Mouse (Mus musculus): ENCODE measurements at regions not wholly inside any gene's neighbourhood (a gene's known extent, or its start where the extent isn't known, plus 50 kb on each side); places are given as distances from the start of the nearest gene placed in this dataset.

- TF ChIP-seq CTCF (IDR thresholded peaks at IDR 0.05; ENCODE audit: control insufficient read depth, insufficient read depth, low read length) = no peak
- TF ChIP-seq POLR2A (IDR thresholded peaks at IDR 0.05; ENCODE audit: borderline replicate concordance, control insufficient read depth, low read depth, low read length) = no peak
- WGBS = 92% methylated on average over 8 of the region's 8 CpGs
- no peaks in the 10 kb centered on the region for H3K4me1 ChIP-seq (ENCODE audit: control insufficient read depth, insufficient read depth, low read length)
- H3K27ac ChIP-seq (ENCODE audit: control insufficient read depth, insufficient read depth, low read depth, low read length, poor library complexity) = no peak overlapping the region
- H3K4me3 ChIP-seq (replicated peaks; ENCODE audit: control insufficient read depth, low read depth, low read length) = no peak overlapping the region
These were observed 388.2 kb upstream of the Kcnab2 start for GRCm38 (mm10) chr4:152865894-152866293.

- TF ChIP-seq POLR2A (IDR thresholded peaks at IDR 0.05; ENCODE audit: borderline replicate concordance, control insufficient read depth, low read depth, low read length) (no peak), CTCF (IDR thresholded peaks at IDR 0.05; ENCODE audit: control insufficient read depth, insufficient read depth, low read length) (no peak)
- H3K4me3 ChIP-seq (replicated peaks; ENCODE audit: control insufficient read depth, low read depth, low read length) = no peak overlapping the region
- H3K27ac ChIP-seq (ENCODE audit: control insufficient read depth, insufficient read depth, low read depth, low read length, poor library complexity) = no peak overlapping the region
- 61% methylated on average over 11 of the region's 11 CpGs for WGBS
- H3K4me1 ChIP-seq (ENCODE audit: control insufficient read depth, insufficient read depth, low read length) = no peaks in the 10 kb centered on the region
These were observed 385.3 kb upstream of the Kcnab2 start for GRCm38 (mm10) chr4:152862818-152863614.

GRCm38 (mm10) chr4:152859161-152859560 is 381.5 kb upstream of the Kcnab2 start:
- Histone ChIP-seq H3K4me1 (ENCODE audit: control insufficient read depth, insufficient read depth, low read length) (no peaks in the 10 kb centered on the region), H3K4me3 (replicated peaks; ENCODE audit: control insufficient read depth, low read depth, low read length) (no peak overlapping the region), H3K27ac (ENCODE audit: control insufficient read depth, insufficient read depth, low read depth, low read length, poor library complexity) (no peak overlapping the region)
- TF ChIP-seq CTCF (IDR thresholded peaks at IDR 0.05; ENCODE audit: control insufficient read depth, insufficient read depth, low read length) (no peak), POLR2A (IDR thresholded peaks at IDR 0.05; ENCODE audit: borderline replicate concordance, control insufficient read depth, low read depth, low read length) (no peak)
- WGBS = 77% methylated on average over 9 of the region's 9 CpGs

- H3K4me3 ChIP-seq (replicated peaks; ENCODE audit: control insufficient read depth, low read depth, low read length) = no peak overlapping the region
- no peak overlapping the region for H3K27ac ChIP-seq (ENCODE audit: control insufficient read depth, insufficient read depth, low read depth, low read length, poor library complexity)
- TF ChIP-seq POLR2A (IDR thresholded peaks at IDR 0.05; ENCODE audit: borderline replicate concordance, control insufficient read depth, low read depth, low read length) = no peak
- no peak for TF ChIP-seq CTCF (IDR thresholded peaks at IDR 0.05; ENCODE audit: control insufficient read depth, insufficient read depth, low read length)
- WGBS = 45% methylated on average over 9 of the region's 9 CpGs
- H3K4me1 ChIP-seq (ENCODE audit: control insufficient read depth, insufficient read depth, low read length) = no peaks in the 10 kb centered on the region
These were observed 372.5 kb upstream of the Kcnab2 start for GRCm38 (mm10) chr4:152850147-152850546.

- Histone ChIP-seq H3K27ac (ENCODE audit: control insufficient read depth, insufficient read depth, low read depth, low read length, poor library complexity) (no peak overlapping the region), H3K4me1 (ENCODE audit: control insufficient read depth, insufficient read depth, low read length) (no peaks in the 10 kb centered on the region), H3K4me3 (replicated peaks; ENCODE audit: control insufficient read depth, low read depth, low read length) (no peak overlapping the region)
- TF ChIP-seq CTCF (IDR thresholded peaks at IDR 0.05; ENCODE audit: control insufficient read depth, insufficient read depth, low read length) = no peak
- TF ChIP-seq POLR2A (IDR thresholded peaks at IDR 0.05; ENCODE audit: borderline replicate concordance, control insufficient read depth, low read depth, low read length) = no peak
- WGBS = 58% methylated on average over 8 of the region's 8 CpGs
These were observed 358.4 kb upstream of the Kcnab2 start for GRCm38 (mm10) chr4:152836080-152836479.

GRCm38 (mm10) chr4:152834421-152835110 is 356.9 kb upstream of the Kcnab2 start:
- H3K4me1 ChIP-seq (ENCODE audit: control insufficient read depth, insufficient read depth, low read length) = no peaks in the 10 kb centered on the region
- no peak overlapping the region for H3K27ac ChIP-seq (ENCODE audit: control insufficient read depth, insufficient read depth, low read depth, low read length, poor library complexity)
- H3K4me3 ChIP-seq (replicated peaks; ENCODE audit: control insufficient read depth, low read depth, low read length) = no peak overlapping the region
- TF ChIP-seq POLR2A (IDR thresholded peaks at IDR 0.05; ENCODE audit: borderline replicate concordance, control insufficient read depth, low read depth, low read length) = no peak
- no peak for TF ChIP-seq CTCF (IDR thresholded peaks at IDR 0.05; ENCODE audit: control insufficient read depth, insufficient read depth, low read length)
- 56% methylated on average over 11 of the region's 11 CpGs for WGBS

- H3K4me1 ChIP-seq (ENCODE audit: control insufficient read depth, insufficient read depth, low read length) = no peaks in the 10 kb centered on the region
- no peak overlapping the region for H3K27ac ChIP-seq (ENCODE audit: control insufficient read depth, insufficient read depth, low read depth, low read length, poor library complexity)
- TF ChIP-seq POLR2A (IDR thresholded peaks at IDR 0.05; ENCODE audit: borderline replicate concordance, control insufficient read depth, low read depth, low read length) (no peak), CTCF (IDR thresholded peaks at IDR 0.05; ENCODE audit: control insufficient read depth, insufficient read depth, low read length) (no peak)
- no peak overlapping the region for H3K4me3 ChIP-seq (replicated peaks; ENCODE audit: control insufficient read depth, low read depth, low read length)
- WGBS = 55% methylated on average over 23 of the region's 23 CpGs
These were observed 356.0 kb upstream of the Kcnab2 start for GRCm38 (mm10) chr4:152833411-152834310.
